Mouse (Mus musculus): ENCODE measurements around the gene Alkbh6.

Alkbh6 gene

DNA sequence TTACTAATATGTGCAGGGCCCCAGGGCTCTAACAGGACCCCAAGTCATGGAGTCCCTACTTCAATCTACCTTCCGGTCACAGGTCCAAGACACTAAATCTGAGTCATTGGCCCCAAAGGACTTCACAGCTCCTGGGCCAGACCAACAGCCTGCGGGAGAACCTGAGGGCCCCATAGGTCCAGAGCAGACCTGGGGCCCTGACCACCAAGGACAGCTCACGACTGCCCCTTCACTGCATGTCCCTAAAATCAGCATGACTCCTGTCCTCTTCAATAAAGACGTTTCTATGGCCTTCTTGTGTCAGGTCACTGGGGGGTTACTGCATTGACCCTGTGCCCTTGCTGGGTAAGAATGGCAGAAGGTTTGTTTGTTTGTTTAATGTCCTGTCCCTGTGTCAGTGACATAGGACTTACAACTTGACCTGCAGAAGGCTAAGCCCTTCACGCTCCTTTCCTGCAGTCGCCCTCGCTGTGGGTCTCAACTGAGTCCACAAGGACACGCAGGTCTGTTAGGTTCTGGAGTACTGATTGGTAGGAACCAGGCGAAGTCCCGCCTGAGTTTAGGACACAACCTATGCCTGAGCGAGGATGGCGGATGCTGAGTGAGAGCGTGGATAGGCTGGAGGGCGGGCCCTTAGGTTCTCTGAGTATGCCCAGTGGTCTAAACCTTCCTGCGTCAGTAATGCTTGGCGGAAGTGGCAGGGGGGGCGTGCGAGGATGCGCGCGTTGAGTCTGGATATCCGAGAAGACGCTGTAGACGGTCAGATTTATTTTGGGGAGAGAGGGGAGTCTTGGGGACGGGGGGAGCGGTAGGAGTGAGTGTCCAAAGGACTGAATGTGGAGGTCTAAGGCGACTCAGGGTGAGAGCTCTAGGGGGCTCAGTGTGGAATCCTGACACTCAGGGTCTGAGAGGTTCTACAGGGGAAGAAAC is at the start of gene Alkbh6:
TSS of gene Alkbh6 (plus strand) at position 642 of the 930 bp plus-strand sequence.
- peak; percentile 95 for DNase-seq

DNA sequence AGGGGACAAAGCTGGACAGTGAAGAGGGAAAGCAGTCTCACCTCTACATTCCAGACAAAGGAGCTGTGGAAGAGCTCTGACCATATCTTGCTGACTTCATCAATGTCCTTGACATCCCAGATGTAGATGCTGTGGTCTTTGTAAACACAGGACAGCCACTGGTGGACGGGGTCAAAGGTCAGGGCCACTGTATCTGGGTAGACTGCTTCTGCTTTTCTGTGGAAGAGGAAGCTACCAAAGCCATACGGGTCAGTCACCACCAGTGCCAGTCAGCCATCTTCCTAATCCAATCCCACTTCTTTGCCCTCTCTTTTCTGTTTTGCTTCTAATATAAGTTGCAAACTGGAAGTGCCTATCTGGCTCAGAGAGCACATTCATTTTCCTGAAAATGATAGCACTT is 43.5 kb upstream of the Alkbh6 start:
- no peak for DNase-seq

DNA sequence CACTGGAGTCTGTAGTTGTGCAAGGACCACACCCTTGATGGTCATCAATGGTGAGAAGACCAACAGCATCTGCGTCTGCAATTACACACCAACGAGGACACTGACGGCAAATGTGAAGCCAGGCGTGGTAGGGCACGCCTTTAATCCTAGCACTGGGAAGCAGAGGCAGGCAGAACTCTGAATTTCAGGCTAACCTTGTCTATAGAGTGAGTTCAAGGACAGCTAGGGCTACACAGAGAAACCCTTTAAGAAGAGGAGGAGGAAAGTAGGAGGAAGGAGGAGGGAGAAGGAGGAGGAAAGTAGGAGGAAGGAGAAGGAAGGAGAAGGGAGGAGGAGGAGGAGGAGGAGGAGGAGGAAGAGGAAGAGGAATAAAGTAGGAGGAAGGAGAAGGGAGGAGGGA is 43.0 kb upstream of the Alkbh6 start:
- no peak for DNase-seq

DNA sequence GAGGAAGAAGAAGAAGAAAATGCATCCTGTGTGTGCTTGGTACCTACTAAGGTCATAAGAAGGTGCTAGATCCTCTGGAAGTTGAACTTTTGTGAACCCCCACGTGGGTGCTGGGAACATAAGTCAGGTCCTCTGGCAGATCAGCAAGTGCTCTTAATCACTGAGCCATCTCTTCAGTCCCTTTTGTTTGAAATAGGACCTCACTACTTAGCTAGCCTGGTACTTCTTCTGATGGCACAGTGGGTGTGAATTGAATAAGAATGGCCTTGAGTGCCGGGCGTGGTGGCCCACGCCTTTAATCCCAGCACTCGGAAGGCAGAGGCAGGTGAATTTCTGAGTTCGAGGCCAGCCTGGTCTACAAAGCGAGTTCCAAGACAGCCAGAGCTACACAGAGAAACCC is 42.6 kb upstream of the Alkbh6 start:
- no peak for DNase-seq

DNA sequence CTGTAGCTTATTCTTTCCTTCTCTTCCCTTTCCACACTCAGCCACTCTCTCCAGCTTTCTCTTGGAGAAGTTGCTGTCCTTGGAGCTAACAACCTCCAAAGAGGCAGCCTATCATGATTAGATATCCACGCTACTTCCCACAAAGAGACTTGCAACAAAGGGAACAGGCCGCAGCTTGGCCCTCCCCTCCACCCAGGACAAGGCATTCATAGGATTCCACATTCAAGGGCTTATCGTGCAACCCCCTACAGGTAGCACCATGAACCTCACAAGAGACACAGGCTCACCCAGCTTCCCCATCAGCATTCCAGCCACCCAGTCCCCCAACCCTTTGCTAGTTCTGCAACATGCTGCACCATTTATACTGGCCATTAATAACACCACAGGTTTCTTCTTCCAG is 41.7 kb upstream of the Alkbh6 start:
- no peak for DNase-seq

DNA sequence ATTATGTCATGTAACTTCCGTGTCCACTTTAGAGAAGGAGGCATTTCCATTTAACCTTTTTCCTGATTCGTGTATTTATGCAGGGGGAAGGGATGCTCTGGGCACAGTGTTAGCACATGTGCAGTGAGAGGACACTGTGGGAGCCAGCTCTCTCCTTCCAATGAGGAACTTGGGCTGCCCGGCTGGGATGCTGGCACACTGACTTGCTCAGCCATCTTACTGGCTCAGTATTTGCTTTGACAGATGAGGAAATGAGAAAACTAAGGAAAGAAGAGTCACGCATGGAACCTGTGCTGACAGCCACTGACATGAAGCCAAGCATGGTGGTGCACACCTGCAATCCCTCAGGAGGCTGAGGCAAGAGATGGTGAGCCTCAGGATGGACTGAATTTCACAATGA is 38.9 kb upstream of the Alkbh6 start:
- DNase-seq: no peak

DNA sequence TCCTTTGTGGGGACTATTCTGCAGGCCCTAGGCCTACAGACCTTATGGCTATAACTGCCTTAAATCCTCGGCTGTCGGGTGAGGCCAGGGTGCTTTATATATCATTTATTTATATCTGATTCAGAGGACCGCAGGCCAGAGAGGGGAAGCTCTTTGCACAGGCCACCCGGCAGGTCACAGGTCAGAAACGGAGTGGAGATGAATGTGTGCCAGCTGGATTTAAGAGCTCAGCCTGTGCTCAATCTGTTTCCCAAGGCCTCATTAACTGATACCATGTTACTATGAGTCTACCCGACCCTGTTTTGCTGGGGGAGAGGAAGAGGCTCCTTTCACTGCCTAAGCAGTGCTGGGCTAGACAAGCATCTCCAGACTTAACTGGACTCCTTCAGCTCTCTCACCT is 34.1 kb upstream of the Alkbh6 start:
- no peak for DNase-seq

DNA sequence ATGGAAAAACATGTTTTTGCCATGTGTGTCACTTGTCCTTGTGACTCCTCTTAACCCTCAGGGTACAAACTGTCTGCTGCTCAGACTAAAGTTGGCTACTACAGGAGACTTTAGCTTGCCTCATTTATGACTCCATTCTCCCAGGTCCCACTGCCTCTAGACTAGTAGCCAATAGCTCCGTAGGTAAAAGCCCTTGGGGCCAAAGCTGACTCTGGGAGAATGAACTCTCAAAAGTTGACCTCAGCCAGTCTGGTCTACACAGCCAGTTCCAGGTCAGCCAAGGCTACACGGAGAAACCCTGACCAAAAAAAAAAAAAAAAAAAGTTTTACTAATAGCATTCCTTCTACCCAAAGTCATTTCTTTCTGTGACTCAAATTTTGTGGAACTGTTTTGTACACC is 29.6 kb upstream of the Alkbh6 start:
- no peak for DNase-seq

DNA sequence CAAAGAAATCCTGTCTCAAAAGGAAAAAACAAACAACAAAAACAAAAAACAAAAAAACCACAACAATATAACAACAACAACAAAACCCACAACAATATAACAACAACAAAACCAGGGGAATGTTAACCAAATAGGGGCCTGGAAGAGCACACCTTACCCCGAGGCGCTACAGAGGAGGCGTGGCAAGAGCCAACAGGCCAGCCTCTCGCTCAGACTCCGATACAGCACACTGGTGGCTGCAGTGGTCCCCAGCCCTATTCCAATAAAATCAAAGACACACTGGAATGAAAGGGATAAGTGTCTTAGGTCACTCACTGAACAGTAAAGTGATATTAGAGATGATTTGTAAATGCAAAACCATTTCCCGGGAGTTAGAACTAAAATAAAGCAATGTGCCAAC is 29.0 kb upstream of the Alkbh6 start:
- DNase-seq: no peak

DNA sequence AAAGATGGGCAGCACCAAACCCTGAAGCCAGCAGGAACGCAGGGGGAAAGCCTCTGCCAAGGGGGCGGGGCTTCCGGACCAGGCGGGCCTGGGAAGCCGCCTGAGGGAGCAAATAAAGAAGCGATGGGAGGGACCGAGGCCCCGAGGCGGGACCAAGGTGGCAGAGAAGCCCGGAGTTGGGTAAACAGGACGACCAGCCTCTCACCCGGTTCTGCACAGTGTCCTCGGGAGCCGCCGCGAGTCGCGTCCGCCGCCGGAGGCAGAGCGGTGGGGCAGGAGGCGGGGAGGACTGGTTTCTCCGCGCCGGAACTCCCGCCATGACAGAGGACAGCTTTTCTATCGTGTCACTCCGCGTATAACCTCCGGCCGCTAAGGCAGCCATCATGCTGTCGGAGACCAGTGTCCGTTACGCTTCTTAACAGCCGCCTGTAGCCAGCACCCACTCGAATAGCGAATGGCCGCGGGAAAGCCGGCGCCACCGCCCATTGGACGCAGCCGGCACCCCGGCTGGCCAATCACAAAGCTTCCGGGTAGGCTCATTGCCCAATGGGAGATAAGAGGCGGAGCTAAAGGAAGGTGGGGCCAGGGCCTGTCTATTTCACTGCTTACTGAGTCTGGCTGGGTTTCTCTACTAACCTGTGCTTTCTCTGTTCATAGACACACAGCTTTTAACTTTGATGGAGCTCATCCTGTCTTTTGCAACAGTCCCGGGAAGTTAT is 28.4 kb upstream of the Alkbh6 start, which contains the start of the genes Thap8 and Wdr62:
TSS of gene Thap8 (plus strand) at position 144 of the 719 bp plus-strand sequence.
TSS of gene Wdr62 (minus strand) at position 469 of the 719 bp plus-strand sequence.
- DNase-seq: peak; percentile 95

DNA sequence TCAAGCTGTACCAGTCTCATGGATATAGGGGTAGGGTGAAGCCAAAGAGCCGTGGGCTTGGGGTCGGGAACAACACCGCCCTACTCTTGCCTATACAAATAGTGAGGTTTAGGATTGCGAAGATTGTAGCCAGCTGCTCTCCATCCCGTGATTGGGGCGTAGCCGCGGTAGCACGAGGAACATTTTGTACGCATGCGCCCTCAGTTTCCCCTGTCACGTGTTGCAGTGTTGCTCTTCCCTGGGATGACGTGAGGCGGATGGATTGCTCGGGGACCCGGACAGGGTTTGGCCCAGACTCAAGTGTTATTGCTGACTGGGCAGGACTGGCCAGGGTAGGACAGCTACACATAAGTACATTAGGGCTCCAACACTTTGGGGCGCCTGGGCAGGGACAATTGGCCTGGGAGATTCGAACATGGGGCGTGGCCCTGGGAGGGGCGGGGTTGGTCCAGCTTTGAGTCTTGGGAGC is 27.8 kb upstream of the Alkbh6 start:
- DNase-seq: peak; percentile 92

DNA sequence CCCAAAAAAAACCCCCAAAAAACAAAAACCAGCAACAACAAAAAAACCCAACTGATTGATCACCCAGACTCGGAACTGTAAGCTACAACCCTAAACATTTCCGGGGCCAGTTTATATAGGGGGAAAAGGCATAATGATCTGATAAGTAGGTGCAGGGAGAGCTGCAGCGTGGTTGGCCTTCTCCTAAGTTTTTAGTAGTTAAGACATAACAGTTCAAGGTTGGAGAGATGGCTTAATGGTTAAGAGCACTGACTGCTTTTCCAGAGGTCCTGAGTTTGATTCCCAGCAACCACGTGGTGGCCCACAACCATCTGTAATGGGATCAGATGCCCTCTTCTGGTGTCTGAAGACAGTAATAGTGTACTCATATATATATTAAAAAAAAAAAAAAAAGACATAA is 27.0 kb upstream of the Alkbh6 start:
- DNase-seq: no peak

DNA sequence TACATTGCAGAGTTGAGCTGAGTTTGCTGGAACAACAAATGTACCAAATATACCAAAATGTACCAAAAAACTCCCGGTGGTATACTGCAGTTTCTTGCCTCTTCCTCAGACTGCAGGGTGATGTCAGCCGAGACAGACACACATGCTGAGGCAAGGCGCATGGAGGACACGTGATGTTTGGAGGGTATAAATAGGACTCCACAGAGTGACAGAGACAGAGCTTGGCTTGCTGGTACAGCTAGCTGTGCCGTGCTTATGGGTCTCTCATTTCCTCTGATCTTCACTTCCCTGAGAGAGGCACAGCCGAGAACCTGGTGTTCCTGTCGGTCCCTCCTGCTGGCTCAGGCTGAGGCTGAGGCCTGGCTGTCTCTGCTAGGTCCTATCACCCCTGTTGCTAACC is 25.8 kb upstream of the Alkbh6 start:
- no peak for DNase-seq

DNA sequence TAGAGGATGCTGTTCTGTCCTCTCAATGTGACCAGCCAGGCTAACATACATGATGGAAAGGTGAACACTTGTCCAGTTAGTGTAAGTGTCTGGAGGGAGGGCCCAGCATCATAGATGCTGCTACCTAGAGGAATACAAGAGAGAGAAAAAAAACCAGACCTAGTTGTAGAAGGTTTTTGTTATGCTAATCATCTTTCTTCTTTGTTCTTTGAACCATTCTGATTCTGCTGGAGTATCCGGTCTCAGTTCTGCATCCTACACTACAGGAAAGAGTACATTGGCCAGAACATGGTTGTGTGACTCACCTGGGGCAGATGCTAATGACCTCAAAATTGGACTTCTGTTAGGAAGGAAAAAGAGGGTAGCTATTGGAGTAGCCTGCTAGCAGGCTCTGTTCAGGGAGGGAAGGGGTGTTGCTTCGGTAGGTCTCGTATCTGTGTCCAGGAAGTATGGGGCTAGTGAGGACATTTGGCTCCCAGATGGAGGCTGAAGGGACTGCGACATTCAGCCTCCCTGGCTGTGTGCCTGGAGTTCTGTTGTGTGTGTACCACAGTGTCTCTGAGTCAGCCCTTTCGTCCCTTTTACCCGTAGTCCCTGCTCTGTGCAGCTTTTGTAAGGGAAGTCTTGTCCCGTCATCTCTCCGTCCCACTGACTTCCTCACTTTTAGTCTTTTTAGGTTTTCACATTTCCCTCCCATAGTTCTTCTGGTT is 21.7 kb upstream of the Alkbh6 start:
- DNase-seq: peak; percentile 58

DNA sequence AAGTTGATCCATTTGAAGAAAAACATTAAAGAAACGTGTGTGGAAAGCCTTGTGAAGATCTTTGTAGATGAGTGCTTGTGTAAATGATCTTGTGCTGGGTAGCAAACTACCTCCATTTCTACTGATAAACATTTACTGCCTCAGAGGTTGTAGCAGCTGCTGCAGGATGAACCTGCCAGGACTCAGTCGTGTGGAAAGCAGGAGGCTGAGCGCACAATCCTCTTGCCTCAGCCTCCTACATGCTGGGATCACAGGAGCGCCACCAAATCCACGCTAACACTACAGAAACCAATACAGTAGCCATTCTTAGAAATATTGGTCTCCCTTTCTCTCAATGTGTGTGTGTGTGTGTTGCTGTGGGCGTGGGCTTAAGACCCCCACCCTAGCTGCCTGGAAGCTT is 20.5 kb upstream of the Alkbh6 start:
- DNase-seq: no peak

DNA sequence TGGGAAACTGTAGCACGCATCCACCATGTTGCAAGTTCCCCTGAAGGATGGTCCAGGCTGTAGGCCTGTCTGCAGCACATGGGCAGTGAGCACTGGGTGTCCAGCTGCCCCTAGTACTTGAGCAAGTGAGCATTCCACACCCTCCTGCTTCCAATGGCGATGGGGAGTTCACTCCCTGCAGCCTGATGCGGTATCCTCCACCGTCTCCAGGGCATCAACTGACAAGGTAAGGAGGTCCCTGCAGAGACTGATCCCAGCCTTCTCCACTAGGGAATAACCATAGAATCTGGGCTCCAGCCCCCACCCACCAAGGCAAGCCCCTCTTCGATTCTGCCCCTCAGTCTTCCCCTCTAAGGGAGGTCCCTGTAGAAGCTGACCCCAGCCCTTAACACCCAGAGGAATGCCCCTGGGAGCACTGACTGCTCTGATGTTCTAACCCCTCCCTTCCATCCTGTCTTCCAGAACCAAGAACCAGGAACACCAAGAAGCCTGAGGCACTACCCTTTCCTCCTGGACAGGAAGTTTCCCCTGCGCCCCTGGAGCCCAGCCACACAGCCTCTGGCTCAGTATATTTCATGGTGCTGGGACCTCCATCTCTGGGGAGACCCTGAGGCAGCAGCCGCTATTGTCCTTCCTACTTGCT is 19.3 kb upstream of the Alkbh6 start:
- DNase-seq: no peak

DNA sequence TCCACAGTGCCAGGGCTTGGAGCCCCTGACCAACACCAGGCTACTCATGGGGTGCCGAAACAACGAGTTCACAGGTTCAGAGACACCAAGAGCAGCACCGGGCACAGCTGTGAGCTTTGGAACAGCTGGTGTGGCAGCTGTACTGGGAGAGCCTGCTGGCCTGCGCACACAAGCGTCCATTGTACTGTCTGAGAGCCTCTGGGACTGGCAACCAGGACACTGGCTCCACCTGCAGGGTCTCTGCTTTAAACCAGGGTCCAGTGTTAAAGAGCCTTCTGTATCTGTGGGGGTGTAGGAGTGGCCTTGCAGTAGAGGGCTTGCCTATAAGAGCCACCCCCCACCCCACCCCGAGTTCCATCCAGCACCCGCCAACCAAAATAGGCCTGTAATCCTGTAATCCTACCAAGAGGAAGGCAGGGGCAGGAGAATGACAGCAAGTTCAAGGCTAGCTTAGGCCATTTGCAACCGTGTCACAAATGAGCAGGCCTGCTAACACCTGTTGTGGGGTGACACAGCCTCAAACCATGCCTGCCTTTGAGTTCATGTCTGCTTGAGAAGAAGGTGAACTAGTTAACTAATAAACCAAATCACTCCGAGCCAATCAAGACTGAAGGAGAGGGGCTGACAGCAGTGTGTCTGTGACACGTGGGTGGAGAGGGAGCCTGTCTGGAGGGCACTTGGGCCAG is 18.7 kb upstream of the Alkbh6 start:
- no peak for DNase-seq

DNA sequence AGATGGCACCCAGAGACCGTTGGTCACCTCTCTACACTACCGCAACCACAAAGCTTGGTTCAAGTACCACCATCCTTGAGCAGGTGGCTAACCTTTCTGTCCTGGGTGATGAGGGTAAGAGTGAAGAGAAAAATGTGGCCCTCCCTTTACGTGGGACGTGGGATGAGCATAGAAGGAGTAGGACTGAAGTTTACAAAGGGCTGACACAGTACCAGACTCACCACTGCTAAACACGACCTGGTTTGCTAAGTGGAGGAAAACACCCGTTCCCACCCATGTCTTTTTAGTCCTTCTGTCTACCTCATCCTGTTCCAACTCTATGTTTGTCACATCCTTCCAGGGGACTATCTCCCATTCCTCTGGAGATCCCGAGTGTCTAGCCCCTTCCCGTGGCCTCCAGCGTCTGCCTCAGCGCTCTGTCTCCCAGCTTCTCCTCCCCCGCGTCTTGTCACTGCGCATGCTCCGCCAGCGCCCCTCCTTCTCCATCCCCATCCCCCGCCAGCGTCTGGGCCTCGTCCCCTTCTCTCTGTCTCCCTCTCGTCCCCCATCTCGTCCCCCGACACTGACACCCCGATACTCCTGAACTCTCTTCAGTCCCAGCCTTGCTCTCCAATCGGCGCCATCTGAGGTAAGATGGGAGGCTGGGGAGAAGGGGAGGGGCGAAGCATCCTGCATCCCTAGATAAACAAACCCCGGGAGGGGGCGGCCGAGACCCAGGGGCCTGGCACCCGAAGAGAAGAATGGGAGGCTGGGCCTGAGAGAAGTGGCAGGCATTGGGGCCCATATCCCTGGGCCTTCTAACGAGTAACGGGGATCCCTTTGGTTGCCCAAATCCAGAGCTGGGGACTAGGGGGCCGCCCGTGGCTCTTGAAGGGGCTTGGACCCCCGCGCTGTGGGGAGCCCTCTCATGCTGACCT is 17.0 kb upstream of the Alkbh6 start, which contains the start of gene Clip3:
TSS of gene Clip3 (plus strand) at position 514 of the 917 bp plus-strand sequence.
- DNase-seq: peak; percentile 86

DNA sequence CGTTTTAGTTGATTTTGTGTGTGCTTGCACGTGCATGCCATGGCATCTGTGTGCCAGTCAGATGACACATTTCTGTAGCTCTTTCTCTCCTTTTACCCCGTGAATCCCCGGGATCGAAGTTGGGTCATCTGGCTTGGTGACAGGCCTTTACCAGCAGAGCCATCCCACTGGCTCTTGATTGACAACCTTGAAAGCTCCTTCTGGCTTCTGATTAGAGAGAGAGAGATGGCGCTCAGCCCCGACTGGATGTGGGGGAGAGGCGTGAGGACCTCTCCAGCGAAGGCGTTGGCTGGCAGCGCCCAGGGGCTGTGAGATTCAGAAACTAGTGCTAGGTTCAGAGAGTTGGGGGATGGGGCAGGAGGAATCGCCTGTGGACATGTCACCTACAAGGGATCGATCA is 14.7 kb upstream of the Alkbh6 start:
- DNase-seq: no peak

DNA sequence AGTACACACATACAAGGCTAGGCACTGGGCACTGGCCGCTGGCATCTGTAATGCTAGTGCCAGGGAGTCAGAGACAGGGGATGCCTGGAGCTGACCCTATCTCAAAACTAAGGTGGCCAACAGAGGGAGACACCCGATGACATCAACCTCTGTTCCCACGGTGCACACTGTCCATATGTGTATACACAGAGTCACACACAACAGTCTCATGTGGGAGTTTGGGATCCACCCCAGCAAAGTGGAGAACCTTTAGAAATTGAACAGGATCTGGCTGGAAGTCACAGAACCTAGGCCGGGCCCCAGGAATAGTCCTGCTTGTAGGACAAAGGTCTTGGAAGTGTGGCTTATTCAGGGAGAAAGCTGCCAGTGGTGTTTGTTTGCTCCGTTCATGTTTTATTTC is 14.2 kb upstream of the Alkbh6 start:
- DNase-seq: no peak

DNA sequence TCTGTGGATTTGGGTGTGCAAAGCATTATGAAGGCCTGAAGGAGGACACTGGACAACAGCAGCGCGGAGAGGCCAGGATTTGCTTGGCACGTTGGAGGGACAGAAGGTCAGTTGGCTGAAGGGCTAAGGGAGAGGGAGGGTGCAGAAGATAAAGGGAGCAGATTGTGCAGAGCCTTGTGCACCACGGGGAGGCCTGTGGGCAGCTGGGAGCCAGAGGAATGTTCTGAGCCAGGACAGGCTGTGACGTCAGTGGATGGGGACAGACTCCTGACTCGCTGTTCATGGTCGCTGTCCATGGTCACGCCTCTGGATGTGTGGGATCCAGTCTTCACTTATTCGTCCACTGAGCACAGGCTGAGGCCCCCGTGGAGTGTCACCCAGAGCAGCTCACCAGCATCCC is 13.4 kb upstream of the Alkbh6 start:
- peak; percentile 70 for DNase-seq
